Mouse (Mus musculus): Measurements from ENCODE around the gene Sec63.

The Sec63 gene

DNA sequence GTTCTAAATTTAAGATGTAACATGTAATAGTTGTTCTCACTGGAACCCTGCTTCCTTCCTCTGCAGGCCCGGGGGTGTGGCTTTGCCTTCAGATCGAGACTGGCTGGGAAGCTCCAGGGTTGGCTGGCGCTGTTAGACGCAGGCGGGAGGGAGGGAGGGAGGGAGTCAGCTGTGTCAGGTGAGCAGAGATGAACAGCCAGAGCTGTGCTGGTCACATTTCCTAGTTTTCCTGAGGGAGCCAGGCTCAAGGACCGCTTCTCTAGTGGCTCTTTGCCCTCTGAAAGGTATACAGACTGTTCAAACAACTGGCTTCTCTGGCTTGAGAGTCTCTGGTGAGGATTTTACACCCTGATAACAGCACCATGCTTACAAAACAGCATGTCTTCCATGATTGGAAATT lies 69.1 kb downstream of the Sec63 start:
- DNase-seq (ENCODE audit: low read depth) = no peak

DNA sequence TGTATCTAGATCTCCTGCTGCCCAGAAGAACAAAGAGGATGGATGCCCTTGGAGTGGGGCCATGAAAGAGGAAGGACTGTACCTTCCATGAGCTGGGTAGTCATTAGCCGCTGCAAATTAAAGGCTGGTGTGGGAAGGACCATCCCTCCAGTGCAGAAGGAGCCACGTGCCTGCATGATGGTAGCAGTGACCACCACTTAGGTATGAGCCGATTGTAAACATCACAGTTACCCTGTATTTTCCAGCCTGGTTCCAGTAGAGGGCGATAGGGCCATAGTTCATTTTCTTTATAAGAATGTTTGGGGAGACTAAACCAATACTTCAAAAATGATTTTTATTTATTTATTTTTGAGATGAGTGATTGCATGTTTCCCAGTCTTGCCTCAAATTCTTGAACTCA lies 71.4 kb downstream of the Sec63 start:
- DNase-seq (ENCODE audit: low read depth) = peak; percentile 7

DNA sequence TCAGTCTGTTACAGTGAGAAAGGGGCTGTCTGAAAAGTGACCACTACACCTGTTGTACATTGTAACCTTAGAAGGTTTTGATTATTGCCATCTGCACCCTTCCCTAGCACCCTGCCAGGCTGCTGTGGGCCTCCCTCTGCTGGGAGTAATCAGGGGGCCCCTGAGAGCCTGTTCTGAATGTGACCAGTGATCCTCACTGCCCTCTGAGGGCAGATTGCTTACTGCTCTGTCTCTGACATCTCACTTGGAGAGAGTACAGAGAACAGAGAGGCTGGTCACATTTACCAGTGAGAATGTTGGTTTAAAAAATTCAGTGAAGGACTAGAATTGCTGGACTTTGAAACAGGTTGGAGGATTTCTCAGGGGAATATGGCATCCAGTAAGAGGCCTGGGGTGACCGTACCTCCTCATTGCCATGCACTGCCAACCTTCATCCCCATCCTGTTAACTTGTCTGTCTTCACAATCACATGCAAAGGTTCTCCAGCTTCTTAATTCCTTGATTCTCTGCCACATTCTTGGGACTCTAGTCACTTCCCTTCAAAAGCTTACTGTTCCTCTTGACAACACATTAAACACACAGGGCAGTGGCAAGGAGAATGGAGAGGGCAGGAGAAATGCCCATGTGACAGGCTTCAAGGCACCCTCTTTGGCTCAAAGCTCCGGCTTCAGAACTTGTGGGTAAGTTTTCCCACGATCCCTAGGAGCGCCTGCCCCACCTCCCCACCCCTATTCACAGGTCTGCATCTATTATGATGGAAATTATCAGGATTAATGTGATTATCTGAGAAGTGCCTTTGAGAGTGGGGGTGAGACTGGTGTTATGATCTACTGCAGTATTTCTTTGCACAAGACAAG lies 72.8 kb downstream of the Sec63 start:
- no peak for DNase-seq (ENCODE audit: low read depth)

DNA sequence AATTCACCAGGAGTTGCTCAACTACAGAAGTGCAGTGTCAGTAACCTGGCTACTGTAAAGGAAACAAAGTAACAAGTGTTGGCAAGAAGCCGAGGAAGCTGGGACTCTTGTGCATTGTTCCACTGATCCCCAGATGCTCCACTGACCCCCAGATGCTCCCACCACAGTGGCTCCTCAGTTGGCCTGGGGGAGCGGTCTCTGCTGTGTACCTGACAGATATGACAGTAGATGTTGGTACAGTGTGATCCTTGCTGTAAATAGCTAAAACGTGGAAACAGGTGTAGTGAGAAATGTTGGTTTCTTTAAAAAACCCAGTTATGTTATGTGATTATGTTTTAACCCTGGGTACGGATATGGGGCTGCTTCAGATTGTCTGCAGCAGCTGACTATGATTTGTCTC lies 76.8 kb downstream of the Sec63 start:
- no peak for DNase-seq (ENCODE audit: low read depth)

DNA sequence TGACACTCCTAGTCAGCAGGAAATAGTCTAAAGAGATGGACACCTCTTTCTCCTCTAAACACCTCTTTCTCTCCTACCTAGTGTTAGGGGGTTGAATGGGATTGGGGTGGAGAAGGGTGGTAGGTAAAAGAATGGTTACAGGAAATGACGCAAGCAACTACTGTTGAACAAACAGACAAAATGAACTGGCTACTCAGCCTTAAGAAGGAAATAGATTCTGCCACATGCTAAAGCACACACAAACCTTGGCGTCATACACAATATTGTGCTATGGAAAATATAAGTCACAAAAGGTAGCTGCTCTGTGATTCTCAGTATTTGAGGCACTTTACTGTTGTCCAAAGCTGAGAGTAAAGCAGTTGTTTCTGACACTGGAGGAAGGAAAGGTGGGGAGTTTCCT lies 77.4 kb downstream of the Sec63 start:
- no peak for DNase-seq (ENCODE audit: low read depth)

DNA sequence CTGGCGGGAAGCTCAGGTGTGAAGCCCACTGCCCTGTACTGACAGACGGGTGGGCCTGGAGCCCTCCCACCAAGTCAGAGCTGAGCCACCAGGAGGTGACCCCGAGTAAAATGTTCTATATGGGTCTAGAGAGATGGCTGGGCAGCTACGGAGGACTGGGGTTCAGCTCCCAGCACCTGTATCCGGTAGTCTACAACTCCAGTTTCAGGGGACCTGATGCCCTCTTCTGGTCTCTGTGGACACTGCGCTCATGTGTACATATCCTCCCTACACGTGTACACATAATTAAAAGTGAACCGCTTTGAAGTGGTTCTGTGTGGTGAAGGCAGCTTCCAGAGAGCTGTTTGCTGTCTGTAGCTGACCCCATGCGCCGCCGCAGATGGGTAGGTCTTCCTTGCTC lies 78.7 kb downstream of the Sec63 start:
- DNase-seq (ENCODE audit: low read depth) = no peak

DNA sequence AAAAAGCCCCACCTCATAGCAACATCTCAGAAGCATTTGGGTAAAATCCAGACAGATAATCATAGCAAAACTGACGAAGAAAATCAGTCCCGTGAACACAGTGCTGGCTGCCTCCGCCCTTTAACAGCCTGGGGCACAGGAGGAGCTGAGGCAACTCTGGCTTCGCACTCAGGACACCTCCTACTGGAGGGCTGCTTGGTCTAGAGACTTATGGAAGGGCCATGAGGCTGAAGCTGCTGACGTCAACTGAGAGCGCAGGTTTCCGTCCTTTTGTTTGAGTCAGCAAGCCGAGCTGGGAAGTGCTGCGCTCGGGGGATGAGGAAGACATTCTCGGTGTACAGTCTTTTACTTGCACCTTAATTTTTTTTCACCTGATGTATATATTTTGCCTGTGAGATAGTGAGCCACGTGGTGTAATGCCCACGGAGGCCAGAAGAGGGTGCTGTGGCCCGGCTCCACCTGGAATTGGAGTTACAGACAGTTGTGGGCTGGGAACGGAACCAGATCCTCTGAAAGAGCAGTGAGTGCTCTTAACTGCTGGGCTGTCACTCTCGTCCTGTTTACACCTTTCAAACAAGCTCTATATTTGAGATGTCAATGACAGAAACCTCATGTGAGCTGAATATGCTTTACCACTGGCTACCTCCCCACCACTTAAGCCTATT lies 80.4 kb downstream of the Sec63 start:
- no peak for DNase-seq (ENCODE audit: low read depth)

DNA sequence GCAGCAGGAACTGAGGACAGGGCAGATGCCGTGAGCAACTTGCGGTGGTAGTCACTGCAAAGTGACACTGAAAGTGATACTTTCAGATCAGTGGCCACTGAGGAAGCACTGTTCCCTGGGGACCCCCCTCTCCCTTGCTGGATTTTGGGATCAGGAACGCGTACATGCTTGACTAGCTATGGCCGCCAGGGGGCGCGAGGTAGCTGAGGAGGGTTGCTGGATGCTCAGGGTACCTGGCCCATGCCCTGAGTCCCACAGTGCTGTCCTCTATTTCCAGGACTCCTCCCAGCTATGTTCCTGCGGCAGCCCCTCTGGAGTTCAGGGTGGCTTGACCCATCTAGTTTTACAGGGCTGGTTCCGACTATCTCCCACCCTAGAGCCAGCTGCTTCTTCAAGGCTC lies 81.1 kb downstream of the Sec63 start:
- peak; percentile 34 for DNase-seq (ENCODE audit: low read depth)

DNA sequence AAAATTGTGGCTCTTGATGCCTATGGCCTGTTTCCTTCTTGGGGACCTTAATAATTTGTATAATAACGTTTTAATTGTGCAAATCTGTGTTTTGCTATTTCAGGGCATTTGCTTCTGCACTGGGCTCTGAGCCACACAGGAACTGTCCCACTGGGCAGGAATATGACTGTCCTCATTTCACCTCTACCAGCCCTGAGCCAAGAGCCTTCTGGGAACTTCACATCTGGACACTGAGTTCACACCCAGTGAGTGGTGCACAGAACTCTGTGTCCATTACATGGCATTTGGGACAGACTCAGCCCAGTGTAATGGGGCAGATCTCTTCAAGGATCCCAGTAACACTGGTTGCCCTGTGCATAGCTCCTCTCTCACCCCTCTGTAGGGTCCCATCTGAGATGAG lies 82.1 kb downstream of the Sec63 start:
- no peak for DNase-seq (ENCODE audit: low read depth)

DNA sequence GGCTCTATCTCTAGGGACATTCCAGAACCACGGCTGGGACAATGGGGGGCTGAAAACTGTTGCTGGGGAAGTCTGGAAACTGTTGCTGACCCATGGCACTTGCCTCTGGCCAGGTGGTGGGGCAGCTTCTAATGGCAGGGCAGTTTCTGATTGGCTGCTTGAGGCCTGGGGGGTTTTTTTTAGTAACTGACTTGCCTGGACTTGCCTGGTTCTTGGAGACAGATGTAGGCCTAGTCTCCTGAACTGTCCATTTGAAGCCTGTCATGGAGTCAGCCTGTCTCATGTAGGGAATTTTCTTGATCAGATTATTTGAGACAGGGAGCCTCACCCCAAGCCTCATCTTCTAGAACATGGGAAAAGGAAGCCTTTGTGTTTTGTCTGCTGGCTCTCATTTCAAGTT lies 84.2 kb downstream of the Sec63 start:
- DNase-seq (ENCODE audit: low read depth) = no peak

DNA sequence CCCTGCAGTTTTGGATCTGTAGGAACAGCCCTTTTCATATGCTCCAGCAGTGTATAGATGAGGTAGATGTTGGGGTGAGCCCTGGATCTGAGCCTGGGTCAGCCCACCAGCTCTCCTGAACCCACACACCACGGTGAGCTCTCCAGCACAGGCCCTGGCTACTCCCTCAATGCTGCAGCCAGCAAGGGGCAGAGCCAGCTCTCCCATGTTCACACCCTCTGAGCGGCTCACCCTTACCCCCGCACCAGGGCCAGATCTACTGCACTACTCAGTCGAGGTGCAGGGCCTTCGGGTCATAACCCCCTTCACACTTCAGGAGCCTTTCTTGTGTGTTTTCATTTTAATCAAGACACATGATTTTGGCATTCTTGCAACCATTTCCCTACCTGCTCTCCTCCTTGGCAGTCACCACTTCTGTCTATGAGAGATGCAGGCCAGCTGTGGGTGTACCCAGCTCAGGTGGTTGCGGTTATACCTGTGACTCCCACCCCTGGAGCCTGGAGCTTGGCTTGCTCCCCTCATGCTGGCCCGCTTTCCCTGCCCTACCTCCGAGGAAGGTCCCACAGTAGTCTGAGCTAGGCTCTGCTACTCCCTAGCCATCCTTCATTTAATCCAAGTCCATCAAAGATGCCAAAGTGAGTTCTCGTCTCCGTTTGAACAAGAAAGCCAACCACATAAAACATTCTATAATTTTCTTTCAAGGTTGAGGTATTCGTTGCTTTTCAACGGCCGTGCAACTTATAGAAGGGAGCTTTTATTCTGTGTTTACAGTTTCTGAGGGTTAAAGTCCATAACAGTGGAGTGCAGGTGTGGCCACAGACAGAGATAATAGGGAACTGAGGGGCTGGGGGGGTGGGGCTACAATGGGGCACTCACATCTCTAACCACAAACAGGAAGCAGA lies 87.1 kb downstream of the Sec63 start:
- DNase-seq (ENCODE audit: low read depth) = no peak

DNA sequence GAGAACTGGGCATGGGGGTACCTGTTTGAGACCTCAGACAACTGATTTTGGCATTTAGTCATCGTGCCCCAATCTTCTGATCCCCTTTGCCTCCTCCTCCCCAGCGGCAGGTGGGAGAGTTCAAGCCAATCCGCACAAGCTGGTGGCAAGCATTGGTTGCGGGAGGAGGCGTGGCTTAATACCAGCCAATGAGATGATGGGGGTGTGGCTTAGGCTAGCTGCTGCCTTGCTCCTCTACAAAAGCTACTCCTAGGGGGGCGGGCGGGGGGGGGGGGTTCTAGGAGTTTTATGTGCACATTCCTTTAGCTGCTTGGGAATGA lies 87.7 kb downstream of the Sec63 start:
- no peak for DNase-seq (ENCODE audit: low read depth)

DNA sequence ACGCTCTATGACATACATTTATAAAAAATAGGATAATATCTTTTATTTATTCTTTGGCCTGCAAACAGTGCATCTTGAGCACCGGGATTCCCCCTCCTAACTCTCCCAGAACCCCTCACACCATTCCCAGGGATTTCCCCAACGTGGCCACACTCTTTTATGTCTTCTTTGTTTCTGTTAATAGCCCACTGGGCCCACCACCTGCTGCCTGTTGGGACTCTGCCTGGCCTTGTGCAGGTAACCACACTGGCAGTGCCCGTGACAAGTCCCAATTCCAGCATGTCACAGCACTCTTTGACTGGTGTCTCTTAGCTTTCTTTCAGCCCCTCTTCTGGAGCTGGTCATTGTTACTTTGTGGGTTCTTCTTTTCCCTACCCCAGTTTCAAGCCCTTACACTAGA lies 93.5 kb downstream of the Sec63 start:
- DNase-seq (ENCODE audit: low read depth) = no peak

DNA sequence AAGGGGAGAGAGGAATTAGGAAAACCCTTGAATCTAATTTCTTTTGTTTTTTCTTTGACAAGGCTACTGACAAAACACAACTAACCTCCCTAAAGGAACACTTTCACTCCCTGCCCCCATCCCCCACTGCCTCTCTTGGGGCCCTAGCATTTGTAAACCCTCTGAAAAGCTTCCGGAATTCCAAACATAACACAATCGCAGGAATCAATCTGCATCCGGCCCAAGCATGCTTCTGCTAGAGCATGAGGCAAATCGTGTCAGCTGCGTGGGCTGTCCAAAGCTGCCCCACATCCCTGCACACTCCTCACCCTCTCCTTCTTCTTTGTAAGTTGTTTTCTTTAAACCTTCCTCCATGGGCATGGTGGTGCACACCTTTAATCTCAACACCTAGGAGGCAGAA lies 94.0 kb downstream of the Sec63 start:
- no peak for DNase-seq (ENCODE audit: low read depth)

DNA sequence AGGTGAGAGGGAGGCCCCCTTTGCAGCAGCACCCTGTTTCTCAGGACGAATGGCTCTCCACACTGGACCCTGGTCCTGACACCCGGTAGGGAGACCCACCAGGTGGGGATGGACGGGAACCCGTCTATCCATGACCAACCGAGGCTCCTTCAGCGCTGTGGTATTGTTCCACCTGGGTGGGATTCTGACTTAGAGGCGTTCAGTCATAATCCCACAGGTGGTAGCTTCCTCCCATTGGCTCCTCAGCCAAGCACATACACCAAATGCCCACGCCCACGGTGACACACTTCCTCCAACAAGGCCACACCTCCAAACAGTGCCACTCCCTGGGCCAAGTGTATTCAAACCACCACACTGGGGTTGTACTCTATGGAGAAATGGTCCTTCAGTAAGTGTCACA lies 95.3 kb downstream of the Sec63 start:
- DNase-seq (ENCODE audit: low read depth) = no peak

DNA sequence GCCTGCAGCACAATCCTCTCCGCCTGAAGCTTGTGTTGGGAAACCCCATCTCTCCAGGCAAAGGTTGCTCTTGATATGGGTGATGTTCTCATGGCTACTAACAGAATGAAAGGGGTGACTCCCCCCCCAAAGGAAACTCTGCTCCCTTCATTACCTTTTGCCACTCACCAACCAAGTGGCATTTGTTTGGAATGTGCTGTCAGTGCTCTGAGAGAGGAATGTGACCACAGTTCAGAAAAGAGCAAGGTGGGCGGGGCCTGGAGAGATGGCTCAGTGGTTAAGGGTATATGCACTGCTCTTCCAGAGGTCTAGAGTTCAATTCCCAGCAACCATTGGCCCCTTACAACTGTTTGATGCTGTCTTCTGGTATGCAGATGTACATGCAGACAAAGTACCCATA lies 95.7 kb downstream of the Sec63 start:
- no peak for DNase-seq (ENCODE audit: low read depth)

DNA sequence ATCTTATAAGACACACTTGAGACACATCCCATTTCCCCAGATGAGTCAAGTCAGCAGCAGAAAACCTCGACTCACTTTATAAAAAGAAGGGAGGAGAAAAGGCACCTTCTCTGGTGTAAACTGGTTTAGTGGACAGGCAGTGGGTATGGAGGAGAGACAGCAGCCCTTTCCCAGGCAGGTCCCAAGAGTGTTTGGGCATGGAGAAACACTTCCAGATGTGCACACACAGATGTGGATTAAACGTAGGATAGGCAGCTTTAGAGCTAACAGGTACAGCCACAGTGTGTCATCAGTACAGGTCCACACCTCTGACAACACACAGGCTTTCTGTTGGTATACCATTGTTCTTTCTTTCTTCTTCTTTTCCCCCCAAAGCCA lies 98.5 kb downstream of the Sec63 start:
- no peak for DNase-seq (ENCODE audit: low read depth)

DNA sequence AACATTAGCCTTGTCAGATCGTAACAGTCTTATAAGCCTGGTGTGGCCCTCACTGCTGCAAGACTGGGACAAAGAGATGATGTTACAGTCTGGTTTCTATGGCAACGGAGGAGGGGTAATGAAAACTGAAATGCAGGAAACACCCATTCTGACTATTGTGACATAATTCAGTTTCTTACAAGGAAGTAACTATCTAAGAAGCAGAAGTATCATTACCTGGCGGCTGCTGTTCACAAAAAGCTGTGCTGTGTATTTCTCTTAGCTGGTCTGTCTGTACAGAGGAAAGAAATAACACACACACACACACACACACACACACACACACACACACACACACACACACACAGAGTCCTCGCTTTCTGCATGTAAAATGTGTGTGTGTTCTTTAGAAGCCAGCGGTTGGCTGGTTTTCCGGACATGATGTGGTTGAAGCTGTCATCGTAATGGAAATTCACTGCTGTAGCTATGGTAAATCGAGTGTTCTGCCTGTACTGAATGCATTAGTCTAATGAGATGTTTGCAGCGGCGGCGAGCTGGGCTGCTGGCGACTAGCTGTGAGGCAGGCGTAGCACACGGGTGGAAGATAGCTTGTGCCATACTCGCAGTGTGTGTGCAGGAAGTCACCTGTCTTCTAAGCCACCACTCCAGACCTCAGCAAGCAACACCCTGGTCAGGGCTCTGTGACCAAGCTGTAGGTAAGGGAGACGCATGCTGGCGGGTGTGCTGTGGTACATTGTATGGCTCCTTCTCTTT lies 99.0 kb downstream of the Sec63 start, which contains the start of gene Scml4:
Scml4 (plus strand) TSS at position 212 of the 753 bp plus-strand sequence.
- peak; percentile 27 for DNase-seq (ENCODE audit: low read depth)

DNA sequence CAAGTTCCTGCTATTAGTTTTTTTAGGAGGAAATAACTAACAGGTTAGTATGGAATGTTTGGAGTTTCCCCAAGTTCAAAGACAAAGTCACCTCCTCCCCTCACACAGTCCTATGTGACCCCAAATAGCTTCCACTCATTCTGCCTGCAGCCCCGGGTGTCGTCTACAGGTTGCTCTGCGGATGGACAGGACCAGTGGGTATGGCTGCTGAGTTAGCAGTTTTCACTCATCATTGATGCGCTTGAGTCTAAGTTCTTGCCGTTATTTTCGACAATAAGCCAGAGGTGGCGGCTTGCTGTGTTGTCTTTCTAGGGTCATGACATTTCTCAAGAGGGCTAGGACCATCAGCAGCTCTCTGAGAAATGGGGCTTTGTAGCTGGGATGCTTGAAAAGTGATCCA lies 100.2 kb downstream of the Sec63 start:
- DNase-seq (ENCODE audit: low read depth) = no peak

DNA sequence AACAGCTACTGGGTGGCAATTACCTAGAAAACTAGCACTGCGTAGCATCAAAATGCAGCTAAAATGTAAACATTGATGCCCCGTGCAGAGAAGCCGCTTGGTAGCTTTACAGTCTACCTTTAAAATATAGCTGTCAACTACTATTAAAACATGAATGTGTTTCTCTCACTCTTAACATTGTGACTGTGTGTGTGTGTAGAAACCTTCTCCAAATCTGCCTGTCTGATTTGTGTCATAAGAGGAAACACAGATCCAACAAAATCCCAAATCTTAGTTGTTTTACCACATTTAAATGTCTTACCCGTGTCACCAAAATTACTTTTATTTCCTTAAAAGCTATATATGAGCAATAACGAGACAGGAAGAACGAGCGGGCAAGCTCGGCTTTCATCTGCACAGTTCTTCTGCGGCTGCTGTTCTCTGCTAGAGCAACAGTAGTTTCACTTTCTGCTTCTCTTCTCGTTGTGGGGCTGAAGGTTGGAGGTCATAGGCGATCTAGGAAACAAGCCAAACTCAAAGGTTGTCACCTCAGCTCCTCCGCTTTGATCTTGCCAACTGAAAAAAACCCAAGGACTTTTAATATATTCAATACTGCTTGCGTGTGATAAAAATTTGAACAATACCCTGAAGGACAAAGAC lies 100.9 kb downstream of the Sec63 start:
- DNase-seq (ENCODE audit: low read depth) = no peak

DNA sequence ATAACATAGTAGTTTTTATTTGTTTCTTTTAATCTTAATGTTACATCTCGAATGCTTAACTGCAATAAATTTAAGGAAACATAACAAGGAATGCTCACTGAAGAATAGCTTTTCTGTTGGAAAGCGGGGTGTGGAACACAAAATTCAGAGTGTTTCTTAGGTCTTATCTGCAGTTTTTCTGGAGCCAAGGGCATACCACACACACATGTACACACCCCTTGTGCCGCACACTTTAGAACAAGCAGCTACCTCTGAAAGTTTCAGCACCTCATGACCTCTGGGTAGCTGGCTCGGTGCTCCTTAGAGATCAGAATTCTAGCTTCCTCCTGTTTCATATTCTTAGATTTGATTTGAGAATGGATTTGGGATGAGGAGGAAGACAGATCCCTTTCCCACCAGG lies 101.5 kb downstream of the Sec63 start:
- DNase-seq (ENCODE audit: low read depth) = no peak
